Mouse (Mus musculus): ENCODE results near the gene Noxo1. TPM values are rescaled to one million over a fixed set of nuclear protein-coding genes. Genes with fewer than 3 reads are reported as not detected.

Noxo1 gene
- polyA plus RNA-seq, 1 experiment = 0.02 TPM

GRCm38 (mm10) chr17:24672141-24672540, 23.9 kb upstream of the Noxo1 start:
- Histone ChIP-seq H3K27me3 (ENCODE audit: control insufficient read depth) (no peaks in the 10 kb centered on the region), H3K4me1 (ENCODE audit: control insufficient read depth) (peaks cover 70% of the 10 kb centered on the region), H3K9me3 (ENCODE audit: control insufficient read depth, low read length) (no peaks in the 10 kb centered on the region), H3K4me3 (replicated peaks) (peak overlapping the region; percentile 12), H3K36me3 (ENCODE audit: control insufficient read depth) (peaks cover 40% of the 10 kb centered on the region)
- TF ChIP-seq GATA1 (IDR thresholded peaks at IDR 0.05; ENCODE audit: low read length) = no peak
- TF ChIP-seq TAL1 (IDR thresholded peaks at IDR 0.05; ENCODE audit: low read length) = no peak

GRCm38 (mm10) chr17:24674277-24674676, 21.8 kb upstream of the Noxo1 start:
- H3K27me3 ChIP-seq (ENCODE audit: control insufficient read depth) = no peaks in the 10 kb centered on the region
- H3K9me3 ChIP-seq (ENCODE audit: control insufficient read depth, low read length) = no peaks in the 10 kb centered on the region
- TF ChIP-seq TAL1 (IDR thresholded peaks at IDR 0.05; ENCODE audit: low read length) (no peak), GATA1 (IDR thresholded peaks at IDR 0.05; ENCODE audit: low read length) (no peak)
- peaks cover 61% of the 10 kb centered on the region for H3K36me3 ChIP-seq (ENCODE audit: control insufficient read depth)
- H3K4me1 ChIP-seq (ENCODE audit: control insufficient read depth) = peaks cover 66% of the 10 kb centered on the region
- no peak overlapping the region for H3K4me3 ChIP-seq (replicated peaks)

GRCm38 (mm10) chr17:24676187-24676586, 19.8 kb upstream of the Noxo1 start:
- peaks cover 79% of the 10 kb centered on the region for H3K36me3 ChIP-seq (ENCODE audit: control insufficient read depth)
- H3K9me3 ChIP-seq (ENCODE audit: control insufficient read depth, low read length) = no peaks in the 10 kb centered on the region
- peaks cover 49% of the 10 kb centered on the region for H3K4me1 ChIP-seq (ENCODE audit: control insufficient read depth)
- TF ChIP-seq TAL1 (IDR thresholded peaks at IDR 0.05; ENCODE audit: low read length) (no peak), GATA1 (IDR thresholded peaks at IDR 0.05; ENCODE audit: low read length) (no peak)
- no peaks in the 10 kb centered on the region for H3K27me3 ChIP-seq (ENCODE audit: control insufficient read depth)
- H3K4me3 ChIP-seq (replicated peaks) = no peak overlapping the region

GRCm38 (mm10) chr17:24676877-24677276, 19.2 kb upstream of the Noxo1 start:
- H3K9me3 ChIP-seq (ENCODE audit: control insufficient read depth, low read length) = no peaks in the 10 kb centered on the region
- no peak for TF ChIP-seq TAL1 (IDR thresholded peaks at IDR 0.05; ENCODE audit: low read length)
- TF ChIP-seq GATA1 (IDR thresholded peaks at IDR 0.05; ENCODE audit: low read length) = no peak
- peaks cover 83% of the 10 kb centered on the region for H3K36me3 ChIP-seq (ENCODE audit: control insufficient read depth)
- H3K4me3 ChIP-seq (replicated peaks) = no peak overlapping the region
- no peaks in the 10 kb centered on the region for H3K27me3 ChIP-seq (ENCODE audit: control insufficient read depth)
- peaks cover 42% of the 10 kb centered on the region for H3K4me1 ChIP-seq (ENCODE audit: control insufficient read depth)

GRCm38 (mm10) chr17:24677500-24678080, 18.4 kb upstream of the Noxo1 start:
- H3K4me3 ChIP-seq (replicated peaks) = no peak overlapping the region
- no peaks in the 10 kb centered on the region for H3K27me3 ChIP-seq (ENCODE audit: control insufficient read depth)
- H3K4me1 ChIP-seq (ENCODE audit: control insufficient read depth) = peaks cover 37% of the 10 kb centered on the region
- TF ChIP-seq TAL1 (IDR thresholded peaks at IDR 0.05; ENCODE audit: low read length) = no peak
- no peak for TF ChIP-seq GATA1 (IDR thresholded peaks at IDR 0.05; ENCODE audit: low read length)
- no peaks in the 10 kb centered on the region for H3K9me3 ChIP-seq (ENCODE audit: control insufficient read depth, low read length)
- peaks cover 83% of the 10 kb centered on the region for H3K36me3 ChIP-seq (ENCODE audit: control insufficient read depth)

- H3K4me1 ChIP-seq (ENCODE audit: control insufficient read depth) = peaks cover 31% of the 10 kb centered on the region
- peaks cover 55% of the 10 kb centered on the region for H3K27me3 ChIP-seq (ENCODE audit: control insufficient read depth)
- H3K36me3 ChIP-seq (ENCODE audit: control insufficient read depth) = peaks cover 7% of the 10 kb centered on the region
- H3K4me3 ChIP-seq (replicated peaks) = peak overlapping the region; percentile 6
- H3K9me3 ChIP-seq (ENCODE audit: control insufficient read depth, low read length) = peaks cover 14% of the 10 kb centered on the region; the same call in 1 of the 2 replicates
- TF ChIP-seq TAL1 (IDR thresholded peaks at IDR 0.05; ENCODE audit: low read length) (no peak), GATA1 (IDR thresholded peaks at IDR 0.05; ENCODE audit: low read length) (no peak)
Observed at GRCm38 (mm10) chr17:24686514-24686913, 9.5 kb upstream of the Noxo1 start.

GRCm38 (mm10) chr17:24687146-24687595, 8.9 kb upstream of the Noxo1 start:
- H3K9me3 ChIP-seq (ENCODE audit: control insufficient read depth, low read length) = peaks cover 14% of the 10 kb centered on the region; the same call in 1 of the 2 replicates
- no peak for TF ChIP-seq GATA1 (IDR thresholded peaks at IDR 0.05; ENCODE audit: low read length)
- peak overlapping the region; percentile 52 for H3K4me3 ChIP-seq (replicated peaks)
- peaks cover 34% of the 10 kb centered on the region for H3K4me1 ChIP-seq (ENCODE audit: control insufficient read depth)
- peaks cover 3% of the 10 kb centered on the region for H3K36me3 ChIP-seq (ENCODE audit: control insufficient read depth)
- peaks cover 58% of the 10 kb centered on the region for H3K27me3 ChIP-seq (ENCODE audit: control insufficient read depth)

- Histone ChIP-seq H3K4me3 (replicated peaks) (peak overlapping the region; percentile 52), H3K9me3 (ENCODE audit: control insufficient read depth, low read length) (peaks cover 14% of the 10 kb centered on the region; the same call in 1 of the 2 replicates), H3K36me3 (ENCODE audit: control insufficient read depth) (peaks cover 7% of the 10 kb centered on the region), H3K27me3 (ENCODE audit: control insufficient read depth) (peaks cover 63% of the 10 kb centered on the region), H3K4me1 (ENCODE audit: control insufficient read depth) (peaks cover 35% of the 10 kb centered on the region)
- TF ChIP-seq GATA1 (IDR thresholded peaks at IDR 0.05; ENCODE audit: low read length) = no peak
- TF ChIP-seq TAL1 (IDR thresholded peaks at IDR 0.05; ENCODE audit: low read length) = no peak
Observed at GRCm38 (mm10) chr17:24687599-24687998, 8.4 kb upstream of the Noxo1 start.

- H3K9me3 ChIP-seq (ENCODE audit: control insufficient read depth, low read length) = peaks cover 14% of the 10 kb centered on the region; the same call in 1 of the 2 replicates
- TF ChIP-seq TAL1 (IDR thresholded peaks at IDR 0.05; ENCODE audit: low read length) = no peak
- TF ChIP-seq GATA1 (IDR thresholded peaks at IDR 0.05; ENCODE audit: low read length) = no peak
- peaks cover 43% of the 10 kb centered on the region for H3K4me1 ChIP-seq (ENCODE audit: control insufficient read depth)
- H3K4me3 ChIP-seq (replicated peaks) = no peak within 1 kb of the TSS
- H3K27me3 ChIP-seq (ENCODE audit: control insufficient read depth) = peaks cover 64% of the 10 kb centered on the region
- H3K36me3 ChIP-seq (ENCODE audit: control insufficient read depth) = peaks cover 20% of the 10 kb centered on the region
Observed at GRCm38 (mm10) chr17:24689251-24690081, 6.6 kb upstream of the Noxo1 start, which contains the start of gene Syngr3. Gene Syngr3, minus strand, starts transcription at chr17:24689955.

Measured in erythroblast, embryonic 14.5 days (primary cell).